Mouse (Mus musculus): Measurements from ENCODE around the gene Tsku. TPM values are rescaled to one million over a fixed set of nuclear protein-coding genes. Genes with fewer than 3 reads are reported as not detected.

Gene Tsku
- total and polyA plus RNA-seq, 2 experiments from 2014 or later: 9.4 to 48.8 TPM

DNA sequence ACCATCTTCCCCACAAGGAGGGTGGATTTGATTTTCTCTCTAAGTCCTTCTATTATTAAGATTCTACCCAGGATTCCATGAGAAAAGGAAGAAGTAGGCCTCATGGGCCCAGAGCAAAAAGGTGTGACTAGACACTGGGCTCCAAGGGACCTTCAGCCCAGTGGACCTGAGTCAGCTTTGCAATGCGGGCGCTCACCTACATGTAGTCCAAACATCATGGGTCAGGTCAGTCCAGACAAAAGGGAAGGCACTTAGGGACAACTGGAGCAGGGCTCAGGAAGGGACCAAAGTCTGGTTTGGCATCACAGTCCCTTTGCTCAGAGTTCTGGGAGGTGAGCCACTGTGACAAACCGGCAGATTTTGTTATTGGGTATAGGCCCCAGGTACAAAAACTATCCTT is 9.6 kb downstream of the Tsku start:
- ATAC-seq (no peak), DNase-seq (ENCODE audit: low spot score) (no peak)
- H3K4me3 ChIP-seq (ENCODE audit: low read length): no peak overlapping the region
- WGBS: 94% methylated on average over 3 of the region's 3 CpGs
- peaks cover 27% of the 10 kb centered on the region for H3K4me1 ChIP-seq (ENCODE audit: insufficient read depth, low read length)
- peaks cover 18% of the 10 kb centered on the region; the same call in 1 of the 2 replicates for H3K36me3 ChIP-seq (ENCODE audit: insufficient read depth, low read length)
- H3K9me3 ChIP-seq (ENCODE audit: low read length): no peaks in the 10 kb centered on the region
- H3K9ac ChIP-seq (replicated peaks; ENCODE audit: low read length): no peak overlapping the region
- no peak for TF ChIP-seq CTCF (IDR thresholded peaks at IDR 0.05; ENCODE audit: low read depth)
- no peaks in the 10 kb centered on the region for H3K27me3 ChIP-seq (ENCODE audit: insufficient read depth, low read length)
- H3K4me2 ChIP-seq (ENCODE audit: low read depth, low read length): no peak overlapping the region
- H3K27ac ChIP-seq: no peak overlapping the region

DNA sequence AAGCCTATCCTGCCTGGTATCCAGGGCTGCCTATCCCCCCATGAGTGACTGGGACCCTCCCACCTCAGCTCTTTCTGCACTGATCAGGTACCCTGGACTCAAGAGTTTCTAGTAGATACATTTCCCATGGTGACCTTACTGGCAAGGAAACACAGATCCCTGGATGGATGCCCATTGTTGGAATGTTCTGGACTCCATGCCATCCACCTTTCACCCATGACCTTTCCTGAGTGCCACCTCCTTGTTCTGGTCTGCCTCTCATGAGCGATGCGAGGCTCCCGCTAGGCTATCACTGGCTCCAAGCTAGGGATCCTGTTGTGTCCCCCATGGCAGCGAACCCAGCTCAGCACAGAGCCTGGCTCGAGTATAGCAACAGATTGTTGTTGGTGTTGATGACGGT is 11.3 kb downstream of the Tsku start:
- Histone ChIP-seq H3K4me1 (ENCODE audit: insufficient read depth, low read length) (peaks cover 12% of the 10 kb centered on the region), H3K4me2 (ENCODE audit: low read depth, low read length) (no peak overlapping the region), H3K9ac (replicated peaks; ENCODE audit: low read length) (no peak overlapping the region), H3K27me3 (ENCODE audit: insufficient read depth, low read length) (no peaks in the 10 kb centered on the region), H3K9me3 (ENCODE audit: low read length) (no peaks in the 10 kb centered on the region), H3K27ac (no peak overlapping the region), H3K4me3 (ENCODE audit: low read length) (no peak overlapping the region), H3K36me3 (ENCODE audit: insufficient read depth, low read length) (peaks cover 18% of the 10 kb centered on the region; the same call in 1 of the 2 replicates)
- DNase-seq (ENCODE audit: low spot score) (no peak), ATAC-seq (no peak)
- TF ChIP-seq CTCF (IDR thresholded peaks at IDR 0.05; ENCODE audit: low read depth): no peak
- WGBS: 87% methylated on average over 6 of the region's 6 CpGs

DNA sequence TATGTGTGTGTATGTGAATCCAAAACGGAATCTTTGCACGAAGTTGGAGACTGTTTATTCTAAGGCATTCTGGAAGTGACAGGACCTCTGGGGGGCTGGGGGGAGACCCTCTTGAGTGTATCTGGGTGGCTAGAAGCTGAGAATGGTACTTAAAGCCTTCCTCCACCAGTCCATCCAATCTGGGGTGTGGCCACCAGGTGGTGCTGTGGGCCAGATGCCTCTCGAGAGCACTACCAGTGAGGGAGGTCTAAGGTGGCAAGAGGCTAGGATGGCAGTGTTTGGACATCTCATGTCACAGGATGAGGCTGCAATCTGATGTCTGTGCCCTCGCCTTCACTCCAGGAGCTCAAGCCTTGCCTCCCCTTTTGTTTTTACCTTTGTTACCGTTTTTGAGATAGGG is 12.0 kb downstream of the Tsku start:
- no peaks in the 10 kb centered on the region for H3K9me3 ChIP-seq (ENCODE audit: low read length)
- peaks cover 18% of the 10 kb centered on the region; the same call in 1 of the 2 replicates for H3K36me3 ChIP-seq (ENCODE audit: insufficient read depth, low read length)
- no peak overlapping the region for H3K9ac ChIP-seq (replicated peaks; ENCODE audit: low read length)
- H3K4me1 ChIP-seq (ENCODE audit: insufficient read depth, low read length): peaks cover 5% of the 10 kb centered on the region; the same call in 1 of the 2 replicates
- DNase-seq (ENCODE audit: low spot score): peak; percentile 83
- no peak overlapping the region for H3K4me2 ChIP-seq (ENCODE audit: low read depth, low read length)
- H3K27me3 ChIP-seq (ENCODE audit: insufficient read depth, low read length): no peaks in the 10 kb centered on the region
- no peak overlapping the region for H3K27ac ChIP-seq
- peak; percentile 52 for ATAC-seq
- TF ChIP-seq CTCF (IDR thresholded peaks at IDR 0.05; ENCODE audit: low read depth): peak; percentile 96
- H3K4me3 ChIP-seq (ENCODE audit: low read length): no peak overlapping the region
- WGBS: 30% methylated on average over 5 of the region's 5 CpGs

DNA sequence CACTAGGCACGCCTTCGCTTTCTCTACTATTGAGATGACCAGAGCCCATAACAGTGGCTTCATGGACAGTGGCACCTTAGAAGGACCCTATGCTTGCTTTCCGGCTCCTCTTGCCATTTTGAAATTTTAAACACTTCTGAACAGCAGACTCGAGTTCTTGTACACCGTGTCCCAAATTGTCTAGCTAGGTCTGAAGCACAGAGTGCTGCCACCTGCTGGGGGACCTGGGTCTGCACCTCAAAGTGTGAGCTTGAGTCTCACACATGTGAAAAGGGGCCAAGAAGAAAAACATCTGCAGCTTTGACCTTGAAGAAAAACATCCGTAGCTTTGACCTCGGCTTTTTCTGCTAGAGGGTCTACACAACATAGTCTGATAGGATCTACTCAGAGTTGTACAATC is 13.1 kb downstream of the Tsku start:
- no peak for ATAC-seq
- H3K4me3 ChIP-seq (ENCODE audit: low read length): no peak overlapping the region
- no peaks in the 10 kb centered on the region for H3K4me1 ChIP-seq (ENCODE audit: insufficient read depth, low read length)
- peaks cover 18% of the 10 kb centered on the region; the same call in 1 of the 2 replicates for H3K36me3 ChIP-seq (ENCODE audit: insufficient read depth, low read length)
- peak; percentile 82 for DNase-seq (ENCODE audit: low spot score)
- no peak overlapping the region for H3K9ac ChIP-seq (replicated peaks; ENCODE audit: low read length)
- H3K27me3 ChIP-seq (ENCODE audit: insufficient read depth, low read length): no peaks in the 10 kb centered on the region
- H3K9me3 ChIP-seq (ENCODE audit: low read length): no peaks in the 10 kb centered on the region
- H3K27ac ChIP-seq: no peak overlapping the region
- 62% methylated on average over 7 of the region's 7 CpGs for WGBS
- peak; percentile 81 for TF ChIP-seq CTCF (IDR thresholded peaks at IDR 0.05; ENCODE audit: low read depth)
- H3K4me2 ChIP-seq (ENCODE audit: low read depth, low read length): no peak overlapping the region

DNA sequence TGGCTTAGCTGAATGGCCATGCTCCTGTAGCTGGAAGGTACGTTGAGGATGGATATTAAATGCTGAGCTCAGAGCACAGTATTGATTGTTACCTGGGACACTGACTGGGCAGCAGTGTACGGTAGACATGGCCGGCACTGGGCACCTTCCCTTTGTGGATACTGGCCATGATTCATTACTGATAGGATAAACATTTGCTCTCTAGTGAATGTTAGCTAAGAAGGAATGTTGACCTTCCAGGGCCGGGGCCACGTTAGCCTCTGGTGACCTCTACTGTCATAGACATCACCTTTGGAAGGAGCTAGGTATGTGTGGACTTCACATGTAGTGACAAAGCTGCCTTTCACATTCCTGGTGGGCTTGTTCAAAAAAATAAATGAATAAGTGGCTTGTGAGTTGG is 13.7 kb downstream of the Tsku start:
- no peak overlapping the region for H3K4me3 ChIP-seq (ENCODE audit: low read length)

DNA sequence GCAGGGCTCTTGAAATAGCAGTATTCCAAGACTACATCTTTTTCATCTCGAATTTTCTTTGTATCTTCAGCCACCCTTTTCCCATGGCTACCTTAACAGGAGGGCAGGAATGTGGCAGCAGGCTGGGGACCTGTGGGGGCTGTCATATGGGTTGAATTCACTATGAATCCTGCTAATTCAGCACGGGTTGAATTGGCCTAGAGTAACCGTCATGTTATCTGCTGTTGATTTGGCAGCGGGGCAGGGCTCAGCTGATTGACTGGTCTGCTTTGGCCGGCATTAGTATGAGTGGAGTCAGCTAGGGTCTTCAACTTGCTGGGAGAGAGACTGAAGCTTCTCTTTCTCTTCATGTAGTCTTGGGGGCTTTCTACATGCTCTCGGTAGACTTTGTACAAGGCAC is 16.1 kb downstream of the Tsku start:
- H3K9me3 ChIP-seq (ENCODE audit: low read length): no peaks in the 10 kb centered on the region
- no peaks in the 10 kb centered on the region for H3K4me1 ChIP-seq (ENCODE audit: insufficient read depth, low read length)
- no peak overlapping the region for H3K9ac ChIP-seq (replicated peaks; ENCODE audit: low read length)
- no peak overlapping the region for H3K27ac ChIP-seq
- H3K4me2 ChIP-seq (ENCODE audit: low read depth, low read length): no peak overlapping the region
- DNase-seq (ENCODE audit: low spot score) (no peak), ATAC-seq (peak; percentile 46)
- no peaks in the 10 kb centered on the region for H3K36me3 ChIP-seq (ENCODE audit: insufficient read depth, low read length)
- peaks cover 6% of the 10 kb centered on the region; the same call in 1 of the 2 replicates for H3K27me3 ChIP-seq (ENCODE audit: insufficient read depth, low read length)
- no peak for TF ChIP-seq CTCF (IDR thresholded peaks at IDR 0.05; ENCODE audit: low read depth)
- 38% methylated on average over 6 of the region's 6 CpGs for WGBS
- no peak overlapping the region for H3K4me3 ChIP-seq (ENCODE audit: low read length)

More for the DNA sequence above, 13.7 kb downstream of the Tsku start:
- H3K27me3 ChIP-seq (ENCODE audit: insufficient read depth, low read length): peaks cover 3% of the 10 kb centered on the region; the same call in 1 of the 2 replicates
- TF ChIP-seq CTCF (IDR thresholded peaks at IDR 0.05; ENCODE audit: low read depth): no peak
- H3K27ac ChIP-seq: no peak overlapping the region
- no peak overlapping the region for H3K4me2 ChIP-seq (ENCODE audit: low read depth, low read length)
- DNase-seq (ENCODE audit: low spot score): no peak
- H3K4me1 ChIP-seq (ENCODE audit: insufficient read depth, low read length): no peaks in the 10 kb centered on the region
- 87% methylated on average over 5 of the region's 5 CpGs for WGBS
- ATAC-seq: no peak
- no peak overlapping the region for H3K9ac ChIP-seq (replicated peaks; ENCODE audit: low read length)
- H3K36me3 ChIP-seq (ENCODE audit: insufficient read depth, low read length): peaks cover 17% of the 10 kb centered on the region; the same call in 1 of the 2 replicates
- no peaks in the 10 kb centered on the region for H3K9me3 ChIP-seq (ENCODE audit: low read length)

DNA sequence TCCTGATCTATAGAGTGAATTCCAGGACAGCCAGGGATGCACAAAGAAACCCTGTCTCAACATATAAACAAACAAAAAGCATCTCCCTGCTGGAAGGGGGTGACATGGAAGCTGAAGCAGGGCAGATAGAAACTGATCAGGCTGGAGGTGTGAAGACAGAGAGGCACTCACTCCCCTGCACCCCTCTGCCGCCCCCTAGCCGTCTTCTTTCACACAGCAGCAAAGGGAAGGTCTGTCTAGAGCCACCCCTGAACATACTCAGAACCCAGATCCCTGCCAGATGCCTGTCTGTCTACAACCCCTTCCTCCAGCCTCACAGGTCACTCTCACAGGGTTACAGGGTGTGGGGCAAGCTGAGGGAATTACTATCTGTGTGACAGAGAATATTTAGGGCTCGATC is 16.8 kb downstream of the Tsku start:
- 24% methylated on average over 3 of the region's 3 CpGs for WGBS
- Histone ChIP-seq H3K27ac (no peak overlapping the region), H3K4me3 (ENCODE audit: low read length) (no peak overlapping the region), H3K9me3 (ENCODE audit: low read length) (no peaks in the 10 kb centered on the region), H3K36me3 (ENCODE audit: insufficient read depth, low read length) (no peaks in the 10 kb centered on the region), H3K4me2 (ENCODE audit: low read depth, low read length) (no peak overlapping the region), H3K9ac (replicated peaks; ENCODE audit: low read length) (no peak overlapping the region), H3K27me3 (ENCODE audit: insufficient read depth, low read length) (peaks cover 6% of the 10 kb centered on the region; the same call in 1 of the 2 replicates), H3K4me1 (ENCODE audit: insufficient read depth, low read length) (no peaks in the 10 kb centered on the region)
- TF ChIP-seq CTCF (IDR thresholded peaks at IDR 0.05; ENCODE audit: low read depth): peak; percentile 67
- ATAC-seq (0 out of 2 replicates have a peak, but pooled peaks have one; percentile 6), DNase-seq (ENCODE audit: low spot score) (no peak)
